Mouse (Mus musculus) stomach, embryonic 14.5 days (tissue): Measurements from ENCODE around the gene Lcn12. TPM values are rescaled to one million over a fixed set of nuclear protein-coding genes. Genes with fewer than 3 reads are reported as not detected.

Experiments
- ATAC-seq: fragments of 200-750 bp; cut with Nextera tagmentation; 2 replicates; pipeline ENCODE4 v1.8.0; 2017; ENCODE audit warnings: low read depth, moderate TSS enrichment; ENCODE audit not compliant: insufficient number of reproducible peaks, insufficient read depth, low FRiP score
- H3K27ac ChIP-seq: fragments of 300-500 bp; sonication (generic); 2 replicates; pipeline ENCODE4 v1.5.1; 2014; ENCODE audit warnings: mild to moderate bottlenecking, low read length, moderate library complexity, mixed read lengths
- H3K27me3 ChIP-seq: fragments of 300-500 bp; sonication (generic); 2 replicates; pipeline ENCODE4 v1.6.1; 2014; ENCODE audit warnings: low read length, control low read depth, mixed read lengths; ENCODE audit not compliant: control insufficient read depth, insufficient read depth
- H3K36me3 ChIP-seq: fragments of 300-500 bp; sonication (generic); 2 replicates; pipeline ENCODE4 v1.6.1; 2014; ENCODE audit warnings: mild to moderate bottlenecking, control low read depth, low read length, moderate library complexity, mixed read lengths; ENCODE audit not compliant: control insufficient read depth, insufficient read depth
- H3K4me1 ChIP-seq: fragments of 300-500 bp; sonication (generic); 2 replicates; pipeline ENCODE4 v1.6.1; 2014; ENCODE audit warnings: low read length, control low read depth, mixed read lengths; ENCODE audit not compliant: control insufficient read depth, insufficient read depth
- H3K4me2 ChIP-seq: fragments of 300-500 bp; sonication (generic); replicated peaks from 2 replicates; pipeline ENCODE4 v1.6.1; 2014; ENCODE audit warnings: low read depth, low read length, control low read depth
- H3K4me3 ChIP-seq: fragments of 300-500 bp; sonication (generic); 2 replicates; pipeline ENCODE4 v1.5.1; 2014; ENCODE audit warnings: low read depth, low read length, control low read depth
- H3K9ac ChIP-seq: fragments of 300-500 bp; sonication (generic); replicated peaks from 2 replicates; pipeline ENCODE4 v1.6.1; 2014; ENCODE audit warnings: low read depth, mild to moderate bottlenecking, control low read depth, low read length, moderate library complexity, mixed read lengths
- H3K9me3 ChIP-seq: fragments of 300-500 bp; sonication (generic); 2 replicates; pipeline ENCODE4 v1.6.1; 2016; ENCODE audit warnings: low read depth, low read length, control low read depth; ENCODE audit not compliant: control insufficient read depth
- WGBS: fragments of 180-500 bp; shearing (Covaris S2); extraction: QIAGEN DNeasy Blood & Tissue Kit; methylation state at CpG from one replicate; pipeline ENCODE4 v1.1.7; 2014; 5-methylcytosine and 5-hydroxymethylcytosine counted together
- polyA plus RNA-seq: library from polyadenylated mRNA; unstranded; fragments of >200 nt; fragmentation: Nextera tagmentation; extraction: Ambion mirVana; gene quantifications from 2 replicates; pipeline ENCODE4 v1.2.1, GENCODE M21; 2014

The Lcn12 gene
- polyA plus RNA-seq, 1 experiment from 2014 or later = not detected

GRCm38 (mm10) chr2:25484901-25485647 is 8.6 kb downstream of the Lcn12 start:
- no peak overlapping the region for H3K4me2 ChIP-seq
- no peak overlapping the region for H3K27ac ChIP-seq
- no peak overlapping the region for H3K9ac ChIP-seq
- no peaks in the 10 kb centered on the region for H3K36me3 ChIP-seq
- no peak; the same call in 1 of the 2 replicates for ATAC-seq
- WGBS = 55% methylated on average over 11 of the region's 11 CpGs
- no peaks in the 10 kb centered on the region for H3K27me3 ChIP-seq
- no peak overlapping the region for H3K4me3 ChIP-seq
- no peaks in the 10 kb centered on the region for H3K4me1 ChIP-seq
- no peaks in the 10 kb centered on the region for H3K9me3 ChIP-seq

GRCm38 (mm10) chr2:25482969-25483368 is 10.7 kb downstream of the Lcn12 start:
- H3K4me3 ChIP-seq = no peak overlapping the region
- no peak for ATAC-seq
- 20% methylated on average over 7 of the region's 7 CpGs for WGBS
- H3K9me3 ChIP-seq = no peaks in the 10 kb centered on the region
- no peak overlapping the region for H3K4me2 ChIP-seq
- no peak overlapping the region for H3K9ac ChIP-seq
- H3K27me3 ChIP-seq = no peaks in the 10 kb centered on the region
- no peaks in the 10 kb centered on the region for H3K36me3 ChIP-seq
- no peaks in the 10 kb centered on the region for H3K4me1 ChIP-seq
- no peak overlapping the region for H3K27ac ChIP-seq

- no peaks in the 10 kb centered on the region for H3K27me3 ChIP-seq
- WGBS = 93% methylated on average over 1 of the region's 1 CpGs
- no peak overlapping the region for H3K4me2 ChIP-seq
- ATAC-seq = no peak
- no peak overlapping the region for H3K27ac ChIP-seq
- no peak overlapping the region for H3K4me3 ChIP-seq
- H3K9me3 ChIP-seq = no peaks in the 10 kb centered on the region
- H3K36me3 ChIP-seq = no peaks in the 10 kb centered on the region
- H3K4me1 ChIP-seq = no peaks in the 10 kb centered on the region
- no peak overlapping the region for H3K9ac ChIP-seq
Observed at GRCm38 (mm10) chr2:25480541-25480940, 13.2 kb downstream of the Lcn12 start.

GRCm38 (mm10) chr2:25479551-25480311 is 14.0 kb downstream of the Lcn12 start:
- Histone ChIP-seq H3K4me1 (no peaks in the 10 kb centered on the region), H3K36me3 (no peaks in the 10 kb centered on the region), H3K27me3 (no peaks in the 10 kb centered on the region), H3K4me2 (no peak overlapping the region), H3K27ac (no peak overlapping the region), H3K9ac (no peak overlapping the region), H3K4me3 (no peak overlapping the region), H3K9me3 (no peaks in the 10 kb centered on the region)
- no peak for ATAC-seq
- WGBS = 54% methylated on average over 10 of the region's 10 CpGs

GRCm38 (mm10) chr2:25477967-25478675 is 15.6 kb downstream of the Lcn12 start:
- 88% methylated on average over 3 of the region's 3 CpGs for WGBS
- no peaks in the 10 kb centered on the region for H3K27me3 ChIP-seq
- no peak overlapping the region for H3K4me3 ChIP-seq
- no peaks in the 10 kb centered on the region for H3K4me1 ChIP-seq
- no peaks in the 10 kb centered on the region for H3K9me3 ChIP-seq
- H3K9ac ChIP-seq = no peak overlapping the region
- no peak overlapping the region for H3K27ac ChIP-seq
- no peaks in the 10 kb centered on the region for H3K36me3 ChIP-seq
- no peak overlapping the region for H3K4me2 ChIP-seq
- ATAC-seq = no peak

- no peak overlapping the region for H3K9ac ChIP-seq
- no peaks in the 10 kb centered on the region for H3K27me3 ChIP-seq
- 81% methylated on average over 8 of the region's 8 CpGs for WGBS
- H3K4me2 ChIP-seq = no peak overlapping the region
- no peaks in the 10 kb centered on the region for H3K36me3 ChIP-seq
- no peaks in the 10 kb centered on the region for H3K9me3 ChIP-seq
- H3K4me3 ChIP-seq = no peak overlapping the region
- H3K4me1 ChIP-seq = no peaks in the 10 kb centered on the region
- ATAC-seq = no peak
- H3K27ac ChIP-seq = no peak overlapping the region
Observed at GRCm38 (mm10) chr2:25477541-25477940, 16.2 kb downstream of the Lcn12 start.

- Histone ChIP-seq H3K4me2 (no peak overlapping the region), H3K4me3 (no peak overlapping the region), H3K27me3 (no peaks in the 10 kb centered on the region), H3K9ac (no peak overlapping the region), H3K4me1 (no peaks in the 10 kb centered on the region), H3K27ac (no peak overlapping the region), H3K36me3 (no peaks in the 10 kb centered on the region), H3K9me3 (no peaks in the 10 kb centered on the region)
- no peak for ATAC-seq
- 83% methylated on average over 2 of the region's 2 CpGs for WGBS
Observed at GRCm38 (mm10) chr2:25472550-25472949, 21.2 kb downstream of the Lcn12 start.

GRCm38 (mm10) chr2:25469969-25470368 is 23.7 kb downstream of the Lcn12 start, which contains the start of gene Ptgds:
Gene Ptgds, minus strand, starts transcription at chr2:25470046.
- H3K27ac ChIP-seq = no peak within 1 kb of the TSS
- no peaks in the 10 kb centered on the region for H3K9me3 ChIP-seq
- ATAC-seq = no peak
- 45% methylated on average over 6 of the region's 6 CpGs for WGBS
- no peaks in the 10 kb centered on the region for H3K4me1 ChIP-seq
- no peak within 1 kb of the TSS for H3K4me3 ChIP-seq
- H3K9ac ChIP-seq = no peak within 1 kb of the TSS
- no peak within 1 kb of the TSS for H3K4me2 ChIP-seq
- no peaks in the 10 kb centered on the region for H3K27me3 ChIP-seq
- H3K36me3 ChIP-seq = no peaks in the 10 kb centered on the region
